Comparison of ENCODE assay signal across 8 mouse cellular contexts in genomic region chr9:20973682-20974075, GRCm38 (mm10). TPM values are rescaled to one million over a fixed set of nuclear protein-coding genes. Genes with fewer than 3 reads are reported as not detected.
A peak's percentile ranks its signal among the peaks of the same experiment; 100 is the strongest.
DNase-seq lines count a peak whose midpoint lies in the region; ATAC-seq and TF ChIP-seq lines count a peak whose summit lies in the region.

No protein-coding gene starts in this region.

- WGBS in heart, embryonic 15.5 days = 49% methylated on average over 6 of the region's 6 CpGs
- 31% methylated on average over 6 of the region's 6 CpGs for WGBS in liver, embryonic 15.5 days (ENCODE audit: insufficient replicate concordance)

- H3K4me3 ChIP-seq in G1E (ENCODE audit: low read depth, low read length) = no peak overlapping the region
- H3K4me3 ChIP-seq in heart, embryonic 15.5 days = no peak overlapping the region; the same call in 1 of the 2 replicates
- H3K4me3 ChIP-seq in liver, embryonic 15.5 days (replicated peaks) = no peak overlapping the region

- H3K27ac ChIP-seq in heart, embryonic 15.5 days = no peak overlapping the region
- H3K27ac ChIP-seq in liver, embryonic 15.5 days (replicated peaks) = no peak overlapping the region; the same call in 1 of the 2 replicates

- H3K4me1 ChIP-seq in G1E (ENCODE audit: insufficient read depth, low read depth, low read length) = peaks cover 62% of the 10 kb centered on the region
- peaks cover 55% of the 10 kb centered on the region for H3K4me1 ChIP-seq in heart, embryonic 15.5 days (replicated peaks)
- peaks cover 62% of the 10 kb centered on the region for H3K4me1 ChIP-seq in liver, embryonic 15.5 days (replicated peaks)

- peaks cover 14% of the 10 kb centered on the region for H3K36me3 ChIP-seq in G1E (replicated peaks)
- H3K36me3 ChIP-seq in heart, embryonic 15.5 days = peaks cover 5% of the 10 kb centered on the region; the same call in 1 of the 2 replicates
- no peaks in the 10 kb centered on the region for H3K36me3 ChIP-seq in liver, embryonic 15.5 days (replicated peaks)

- H3K4me2 ChIP-seq in heart, embryonic 15.5 days = peak overlapping the region; percentile 92
- peak overlapping the region; percentile 10; the same call in 1 of the 2 replicates for H3K4me2 ChIP-seq in liver, embryonic 15.5 days

- ATAC-seq in G1E (ENCODE audit: extremely low read depth, insufficient number of reproducible peaks, low FRiP score, poor library complexity, severe bottlenecking) = no peak
- ATAC-seq in heart, embryonic 15.5 days (replicated peaks; ENCODE audit: insufficient number of reproducible peaks, insufficient read depth, low FRiP score, low read depth) = no peak
- ATAC-seq in liver, embryonic 15.5 days (ENCODE audit: insufficient read depth) = no peak

- no peaks in the 10 kb centered on the region for H3K9me3 ChIP-seq in G1E (replicated peaks)
- H3K9me3 ChIP-seq in heart, embryonic 15.5 days (replicated peaks) = no peaks in the 10 kb centered on the region
- H3K9me3 ChIP-seq in liver, embryonic 15.5 days (replicated peaks) = no peaks in the 10 kb centered on the region

- H3K27me3 ChIP-seq in G1E (ENCODE audit: insufficient read depth, low read length) = peaks cover 4% of the 10 kb centered on the region; the same call in 1 of the 2 replicates
- no peaks in the 10 kb centered on the region for H3K27me3 ChIP-seq in heart, embryonic 15.5 days
- peaks cover 18% of the 10 kb centered on the region for H3K27me3 ChIP-seq in liver, embryonic 15.5 days

- peak; percentile 33 to 56 for DNase-seq in adrenal gland, adult (ENCODE audit: inconsistent age in 2 of 2, low spot score in 1 of 2)
- DNase-seq in adrenal gland, postnatal 4 days (ENCODE audit: low spot score in 2 of 2) = no peak
- DNase-seq in G1E (ENCODE audit: low spot score) = peak; percentile 45
- no peak for DNase-seq in ovary, postnatal 36 days (ENCODE audit: low spot score)
- no peak for DNase-seq in left cerebral cortex, adult 18-20 months (ENCODE audit: low spot score in 2 of 2)
- DNase-seq in urinary bladder, postnatal 25 days (ENCODE audit: low spot score) = no peak

- no peak for TF ChIP-seq CTCF in G1E (IDR thresholded peaks at IDR 0.05; ENCODE audit: low read depth, low read length)

- 0 out of 2 replicates have a peak overlapping the region, but pooled peaks have one; percentile 15 for H3K9ac ChIP-seq in heart, embryonic 15.5 days
- no peak overlapping the region for H3K9ac ChIP-seq in liver, embryonic 15.5 days

RNA-seq across cellular contexts. Expression of gene S1pr2, which starts 2.9 kb away (rescaled TPM):
- 10 to 100 TPM; 12.2 to 17.0 TPM for total RNA-seq in adrenal gland, postnatal 4 days (2021)
- 1.8 and 8.4 TPM in 2 replicates for total RNA-seq in G1E (2014; fragmentation: Nextera tagmentation)
- total RNA-seq in G1E (2017) = 2.1 and 2.8 TPM in 2 replicates
- polyA plus RNA-seq in G1E (2012) = 1.6 TPM in 2 replicates
- 16.9 and 26.6 TPM in 2 replicates for polyA plus RNA-seq in heart, embryonic 15.5 days (2015; fragmentation: Nextera tagmentation; extraction: Ambion mirVana)
- 4.2 and 4.8 TPM in 2 replicates for polyA plus RNA-seq in liver, embryonic 15.5 days (2015; fragmentation: Nextera tagmentation; extraction: Ambion mirVana)
- 1 to 10 TPM; 2.9 to 3.4 TPM for total RNA-seq in left cerebral cortex, adult 18-20 months (2021)

RNA-seq across cellular contexts. Expression of gene Dnmt1, which starts 14.0 kb away (rescaled TPM):
- total RNA-seq in adrenal gland, postnatal 4 days (2021) = 10 to 100 TPM; 71.8 to 89.6 TPM
- total RNA-seq in G1E (2014; fragmentation: Nextera tagmentation) (142 and 148 TPM in 2 replicates), G1E (2017) (167 and 197 TPM in 2 replicates)
- 178 and 209 TPM in 2 replicates for polyA plus RNA-seq in G1E (2012)
- 41.7 and 61.2 TPM in 2 replicates for polyA plus RNA-seq in heart, embryonic 15.5 days (2015; fragmentation: Nextera tagmentation; extraction: Ambion mirVana)
- 54.5 and 59.1 TPM in 2 replicates for polyA plus RNA-seq in liver, embryonic 15.5 days (2015; fragmentation: Nextera tagmentation; extraction: Ambion mirVana)
- total RNA-seq in left cerebral cortex, adult 18-20 months (2021) = 10 to 100 TPM; 40.2 to 41.0 TPM

RNA-seq across cellular contexts. Expression of gene Mrpl4, which starts 28.9 kb away (rescaled TPM):
- total RNA-seq in adrenal gland, postnatal 4 days (2021) = 10 to 100 TPM; 96.9 to 97.0 TPM
- total RNA-seq in G1E (2014; fragmentation: Nextera tagmentation) (38.4 and 39.6 TPM in 2 replicates), G1E (2017) (39.1 and 51.5 TPM in 2 replicates)
- polyA plus RNA-seq in G1E (2012) = 92.6 and 129 TPM in 2 replicates
- polyA plus RNA-seq in heart, embryonic 15.5 days (2015; fragmentation: Nextera tagmentation; extraction: Ambion mirVana) = 136 and 147 TPM in 2 replicates
- 62.1 and 66.9 TPM in 2 replicates for polyA plus RNA-seq in liver, embryonic 15.5 days (2015; fragmentation: Nextera tagmentation; extraction: Ambion mirVana)
- 10 to 100 TPM; 57.3 to 62.1 TPM for total RNA-seq in left cerebral cortex, adult 18-20 months (2021)

RNA-seq across cellular contexts. Expression of gene Icam1, which starts 42.1 kb away (rescaled TPM):
- total RNA-seq in adrenal gland, postnatal 4 days (2021) = 10 to 100 TPM in 1 of 2 experiments, 1 to 10 TPM in 1; 10.0 to 11.7 TPM
- total RNA-seq in G1E (2014; fragmentation: Nextera tagmentation) = 9.6 and 9.9 TPM in 2 replicates
- total RNA-seq in G1E (2017) = 15.7 and 17.1 TPM in 2 replicates
- polyA plus RNA-seq in G1E (2012) = 5.0 and 5.8 TPM in 2 replicates
- 13.2 and 24.9 TPM in 2 replicates for polyA plus RNA-seq in heart, embryonic 15.5 days (2015; fragmentation: Nextera tagmentation; extraction: Ambion mirVana)
- 10.2 and 11.3 TPM in 2 replicates for polyA plus RNA-seq in liver, embryonic 15.5 days (2015; fragmentation: Nextera tagmentation; extraction: Ambion mirVana)
- total RNA-seq in left cerebral cortex, adult 18-20 months (2021) = 1 to 10 TPM; 2.3 to 2.9 TPM

RNA-seq across cellular contexts. Expression of gene Icam4, which starts 55.5 kb away (rescaled TPM):
- 1 to 10 TPM; 3.8 to 4.5 TPM for total RNA-seq in adrenal gland, postnatal 4 days (2021)
- 2.1 and 4.8 TPM in 2 replicates for total RNA-seq in G1E (2014; fragmentation: Nextera tagmentation)
- 8.2 and 10.6 TPM in 2 replicates for total RNA-seq in G1E (2017)
- polyA plus RNA-seq in G1E (2012) = 8.3 and 11.2 TPM in 2 replicates
- 1.9 and 2.8 TPM in 2 replicates for polyA plus RNA-seq in heart, embryonic 15.5 days (2015; fragmentation: Nextera tagmentation; extraction: Ambion mirVana)
- polyA plus RNA-seq in liver, embryonic 15.5 days (2015; fragmentation: Nextera tagmentation; extraction: Ambion mirVana) = 195 and 201 TPM in 2 replicates
- 1 to 10 TPM in 1 of 2 experiments, under 1 TPM in 1; 0.98 to 1.7 TPM for total RNA-seq in left cerebral cortex, adult 18-20 months (2021)

Comparison
In these comparisons a context has a peak if more than half of its experiments do, and no peak if none do; other contexts are left out.
1. DNase-seq: peak in adrenal gland, adult (2 of 2) and G1E (single experiment); none in adrenal gland, postnatal 4 days (0 of 2), ovary, postnatal 36 days (single experiment), left cerebral cortex, adult 18-20 months (0 of 2) and urinary bladder, postnatal 25 days (single experiment).